Comparison of ENCODE assay signal across 8 mouse cellular contexts in the genomic region with DNA sequence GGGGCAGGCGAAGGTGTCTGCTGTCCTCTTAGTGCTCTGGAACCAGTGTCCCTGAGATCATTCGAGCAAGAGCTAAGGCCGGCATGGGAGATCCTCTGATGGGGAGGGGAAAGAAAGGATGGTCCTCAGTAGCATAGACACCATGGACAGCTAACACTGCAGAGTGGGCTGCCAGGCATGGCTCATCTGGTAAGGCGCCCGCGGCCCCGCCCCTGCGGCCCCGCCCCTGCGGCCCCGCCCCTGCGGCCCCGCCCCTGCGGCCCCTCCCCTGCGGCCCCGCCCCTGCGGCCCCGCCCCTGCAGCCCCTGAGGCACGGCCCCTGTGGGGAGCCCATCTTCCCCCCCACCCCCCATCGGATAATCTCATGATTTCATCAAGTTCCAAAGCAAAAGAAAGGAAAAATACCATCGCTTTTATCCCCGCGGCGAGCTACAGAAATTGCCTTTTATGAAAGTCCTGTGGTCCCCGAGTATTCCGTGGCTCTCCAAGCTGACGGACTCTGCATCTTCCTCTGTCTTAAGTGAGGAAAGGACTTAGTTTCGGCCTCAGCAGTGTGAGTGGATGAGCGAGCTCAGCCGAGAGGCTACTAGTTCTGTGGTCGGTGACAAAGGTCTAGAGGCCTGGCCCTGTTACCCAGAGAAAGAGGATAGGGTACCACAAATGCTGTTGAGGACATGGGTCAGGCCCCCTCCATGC. TPM values are rescaled to one million over a fixed set of nuclear protein-coding genes. Genes with fewer than 3 reads are reported as not detected.
A peak's percentile ranks its signal among the peaks of the same experiment; 100 is the strongest.
DNase-seq lines count a peak whose midpoint lies in the region; ATAC-seq and TF ChIP-seq lines count a peak whose summit lies in the region.

No protein-coding gene starts in this region.

- H3K27me3 ChIP-seq in heart, postnatal 0 days (ENCODE audit: control insufficient read depth, insufficient read depth, low read length): no peaks in the 10 kb centered on the region
- H3K27me3 ChIP-seq in embryonic facial prominence, embryonic 12.5 days: 0 out of 2 replicates have a peak, but pooled peaks cover 1% of the 10 kb centered on the region
- no peaks in the 10 kb centered on the region for H3K27me3 ChIP-seq in hindbrain, postnatal 0 days (ENCODE audit: insufficient read depth, low read length)
- H3K27me3 ChIP-seq in midbrain, postnatal 0 days (ENCODE audit: insufficient read depth, low read length): no peaks in the 10 kb centered on the region

- no peak for TF ChIP-seq EP300 in heart, postnatal 0 days (IDR thresholded peaks at IDR 0.05; ENCODE audit: low read depth)

- WGBS in heart, postnatal 0 days: 10% methylated on average over 23 of the region's 31 CpGs
- 8% methylated on average over 19 of the region's 31 CpGs for WGBS in embryonic facial prominence, embryonic 12.5 days
- 6% methylated on average over 28 of the region's 31 CpGs for WGBS in hindbrain, postnatal 0 days
- 9% methylated on average over 15 of the region's 31 CpGs for WGBS in midbrain, postnatal 0 days

- ATAC-seq in heart, postnatal 0 days (ENCODE audit: insufficient read depth, low read depth): no peak
- no peak for ATAC-seq in embryonic facial prominence, embryonic 12.5 days (ENCODE audit: insufficient number of reproducible peaks, insufficient read depth, low FRiP score, low TSS enrichment)
- ATAC-seq in hindbrain, postnatal 0 days: no peak
- ATAC-seq in midbrain, postnatal 0 days (ENCODE audit: low FRiP score): no peak

- H3K9me3 ChIP-seq in heart, postnatal 0 days (replicated peaks; ENCODE audit: control insufficient read depth, low read length): no peaks in the 10 kb centered on the region
- no peaks in the 10 kb centered on the region for H3K9me3 ChIP-seq in embryonic facial prominence, embryonic 12.5 days
- H3K9me3 ChIP-seq in hindbrain, postnatal 0 days (ENCODE audit: low read length): no peaks in the 10 kb centered on the region
- H3K9me3 ChIP-seq in midbrain, postnatal 0 days (ENCODE audit: low read length): no peaks in the 10 kb centered on the region

- H3K4me3 ChIP-seq in heart, postnatal 0 days (ENCODE audit: low read depth, low read length): peak overlapping the region; percentile 29
- peak overlapping the region; percentile 15; the same call in 1 of the 2 replicates for H3K4me3 ChIP-seq in embryonic facial prominence, embryonic 12.5 days
- no peak overlapping the region for H3K4me3 ChIP-seq in hindbrain, postnatal 0 days (ENCODE audit: low read length)
- no peak overlapping the region for H3K4me3 ChIP-seq in midbrain, postnatal 0 days (ENCODE audit: low read depth, low read length)

- no peaks in the 10 kb centered on the region for H3K36me3 ChIP-seq in heart, postnatal 0 days (replicated peaks; ENCODE audit: control insufficient read depth, insufficient read depth, low read length)
- no peaks in the 10 kb centered on the region for H3K36me3 ChIP-seq in embryonic facial prominence, embryonic 12.5 days
- H3K36me3 ChIP-seq in hindbrain, postnatal 0 days (ENCODE audit: insufficient read depth, low read length): no peaks in the 10 kb centered on the region
- H3K36me3 ChIP-seq in midbrain, postnatal 0 days (ENCODE audit: insufficient read depth, low read length): no peaks in the 10 kb centered on the region

- no peaks in the 10 kb centered on the region for H3K4me1 ChIP-seq in heart, postnatal 0 days (ENCODE audit: control insufficient read depth, insufficient read depth)
- H3K4me1 ChIP-seq in embryonic facial prominence, embryonic 12.5 days: peaks cover 19% of the 10 kb centered on the region
- peaks cover 4% of the 10 kb centered on the region; the same call in 1 of the 2 replicates for H3K4me1 ChIP-seq in hindbrain, postnatal 0 days (ENCODE audit: insufficient read depth, low read length)
- H3K4me1 ChIP-seq in midbrain, postnatal 0 days (ENCODE audit: insufficient read depth, low read length): peaks cover 12% of the 10 kb centered on the region

- peak overlapping the region; percentile 51 for H3K4me2 ChIP-seq in heart, postnatal 0 days (ENCODE audit: low read depth, low read length)
- H3K4me2 ChIP-seq in embryonic facial prominence, embryonic 12.5 days (replicated peaks): peak overlapping the region; percentile 47
- H3K4me2 ChIP-seq in hindbrain, postnatal 0 days (ENCODE audit: low read depth, low read length): peak overlapping the region; percentile 46
- H3K4me2 ChIP-seq in midbrain, postnatal 0 days (ENCODE audit: low read depth, low read length, poor library complexity, severe bottlenecking): peak overlapping the region; percentile 35; the same call in 1 of the 2 replicates

- no peak for TF ChIP-seq CTCF in heart, postnatal 0 days (IDR thresholded peaks at IDR 0.05; ENCODE audit: low read depth)
- no peak for TF ChIP-seq CTCF in hindbrain, postnatal 0 days (IDR thresholded peaks at IDR 0.05; ENCODE audit: low read depth)
- TF ChIP-seq CTCF in midbrain, postnatal 0 days (IDR thresholded peaks at IDR 0.05): no peak

- DNase-seq in heart, postnatal 0 days (ENCODE audit: low spot score): no peak
- DNase-seq in heart, adult 9 months (ENCODE audit: low spot score in 2 of 2): no peak
- DNase-seq in hindbrain, postnatal 0 days (ENCODE audit: low spot score): peak; percentile 42
- DNase-seq in midbrain, postnatal 0 days (ENCODE audit: low spot score): no peak
- DNase-seq in cerebellum, postnatal 25 days: no peak
- DNase-seq in gastrocnemius, adult 8-10 months (ENCODE audit: low spot score in 2 of 2): no peak
- no peak for DNase-seq in ovary, postnatal 36 days (ENCODE audit: low spot score)

- no peak overlapping the region for H3K9ac ChIP-seq in heart, postnatal 0 days (replicated peaks; ENCODE audit: low read depth, low read length)
- H3K9ac ChIP-seq in embryonic facial prominence, embryonic 12.5 days: peak overlapping the region; percentile 7; the same call in 1 of the 2 replicates
- H3K9ac ChIP-seq in hindbrain, postnatal 0 days (replicated peaks; ENCODE audit: low read length): no peak overlapping the region
- no peak overlapping the region for H3K9ac ChIP-seq in midbrain, postnatal 0 days (replicated peaks; ENCODE audit: low read length, poor library complexity, severe bottlenecking)

- H3K27ac ChIP-seq in heart, postnatal 0 days (ENCODE audit: low read depth): no peak overlapping the region
- H3K27ac ChIP-seq in embryonic facial prominence, embryonic 12.5 days: peak overlapping the region; percentile 37
- H3K27ac ChIP-seq in hindbrain, postnatal 0 days: no peak overlapping the region
- no peak overlapping the region for H3K27ac ChIP-seq in midbrain, postnatal 0 days (ENCODE audit: low read depth, low read length)

RNA-seq across cellular contexts. Expression of gene Gm26897, which starts 31.9 kb away (rescaled TPM):
- not detected in 2 replicates for total RNA-seq in heart, postnatal 0 days (2014; rRNA removed; ENCODE audit: low replicate concordance)
- not detected in 2 replicates for polyA plus RNA-seq in heart, postnatal 0 days (2015; fragmentation: Nextera tagmentation; extraction: Ambion mirVana)
- not detected in 2 replicates for polyA plus RNA-seq in embryonic facial prominence, embryonic 12.5 days (2016; fragmentation: Nextera tagmentation; extraction: Ambion mirVana)
- total RNA-seq in hindbrain, postnatal 0 days (2014; rRNA removed): not detected in 2 replicates
- polyA plus RNA-seq in hindbrain, postnatal 0 days (2015; fragmentation: Nextera tagmentation; extraction: Ambion mirVana): not detected in 2 replicates
- total RNA-seq in midbrain, postnatal 0 days (2014; rRNA removed): not detected in 2 replicates
- polyA plus RNA-seq in midbrain, postnatal 0 days (2015; fragmentation: Nextera tagmentation; extraction: Ambion mirVana): not detected in 2 replicates
- not detected for total RNA-seq in gastrocnemius, adult 8-10 months (2022)

Comparison
In these comparisons a context has a peak if more than half of its experiments do, and no peak if none do; other contexts are left out.
1. H3K4me3 ChIP-seq: peak in heart, postnatal 0 days (single experiment) and embryonic facial prominence, embryonic 12.5 days (single experiment); none in hindbrain, postnatal 0 days (single experiment) and midbrain, postnatal 0 days (single experiment).
2. Peak in every context shown above with its lines, with median percentiles within 50 percentile points of each other: H3K4me2 ChIP-seq.